Mouse (Mus musculus): ENCODE results near the gene Jph3.

The Jph3 gene

GRCm38 (mm10) chr8:121729754-121730153 lies 331 bp downstream of the Jph3 start:
- no peak for DNase-seq (ENCODE audit: extremely low read depth, insufficient read length, low spot score)

DNA sequence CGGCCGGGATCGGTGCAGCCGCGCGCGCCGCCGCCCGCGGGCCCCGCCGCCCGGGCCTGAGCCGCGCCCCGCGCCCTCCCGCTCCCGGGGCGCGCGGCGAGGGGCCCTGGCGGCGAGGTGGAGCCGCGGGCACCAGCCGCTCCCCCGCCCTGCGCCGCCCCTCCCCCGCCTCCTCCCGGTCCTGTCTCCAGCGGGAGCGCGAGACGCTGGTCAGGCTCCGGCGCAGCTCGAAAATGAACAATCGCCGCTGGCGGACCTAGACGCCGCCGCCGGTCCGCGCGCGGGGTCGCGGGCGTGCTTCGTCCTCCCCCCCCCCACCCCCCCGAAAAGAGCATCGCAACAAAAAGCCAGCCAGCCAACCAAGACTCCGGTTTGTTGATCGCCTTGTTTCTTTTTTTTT lies 747 bp downstream of the Jph3 start:
- DNase-seq (ENCODE audit: extremely low read depth, insufficient read length, low spot score): no peak

DNA sequence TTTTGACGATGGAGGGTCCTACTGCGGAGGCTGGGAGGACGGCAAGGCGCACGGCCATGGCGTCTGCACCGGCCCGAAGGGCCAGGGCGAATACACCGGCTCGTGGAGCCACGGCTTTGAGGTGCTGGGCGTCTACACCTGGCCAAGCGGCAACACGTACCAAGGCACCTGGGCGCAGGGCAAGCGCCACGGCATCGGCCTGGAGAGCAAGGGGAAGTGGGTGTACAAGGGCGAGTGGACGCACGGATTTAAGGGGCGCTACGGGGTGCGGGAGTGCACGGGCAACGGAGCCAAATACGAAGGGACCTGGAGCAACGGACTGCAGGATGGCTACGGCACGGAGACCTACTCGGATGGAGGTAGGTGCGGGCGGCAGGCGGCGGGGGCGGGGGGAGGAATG lies 1.2 kb downstream of the Jph3 start:
- no peak for DNase-seq (ENCODE audit: extremely low read depth, insufficient read length, low spot score)

GRCm38 (mm10) chr8:121731060-121731459 lies 1.6 kb downstream of the Jph3 start:
- DNase-seq (ENCODE audit: extremely low read depth, insufficient read length, low spot score): no peak

- DNase-seq (ENCODE audit: extremely low read depth, insufficient read length, low spot score): no peak
Observed at GRCm38 (mm10) chr8:121731471-121732333, 2.3 kb downstream of the Jph3 start.

GRCm38 (mm10) chr8:121732334-121732665 lies 2.9 kb downstream of the Jph3 start:
- DNase-seq (ENCODE audit: extremely low read depth, insufficient read length, low spot score): no peak

GRCm38 (mm10) chr8:121734262-121734661 lies 4.8 kb downstream of the Jph3 start:
- no peak for DNase-seq (ENCODE audit: extremely low read depth, insufficient read length, low spot score)

DNA sequence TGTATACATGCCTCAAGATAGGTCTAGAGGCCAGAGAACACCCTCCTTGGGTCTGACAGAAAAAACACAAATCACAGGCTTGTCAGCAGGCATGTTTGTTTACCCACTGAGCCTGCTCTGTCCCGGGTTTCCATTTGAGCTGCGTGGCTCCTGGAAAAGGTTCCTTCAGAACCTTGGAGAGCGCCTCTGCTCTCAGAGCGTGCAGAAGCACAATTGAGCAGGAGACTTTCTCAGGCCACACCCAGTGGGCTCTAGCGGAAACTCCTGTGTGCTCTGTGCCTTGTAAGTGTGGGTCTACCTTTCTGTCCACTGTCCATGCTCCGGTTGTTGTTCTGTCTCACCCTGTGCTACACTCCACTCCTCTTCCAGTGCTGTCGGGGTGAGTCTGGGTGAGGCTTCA lies 6.8 kb downstream of the Jph3 start:
- no peak for DNase-seq (ENCODE audit: extremely low read depth, insufficient read length, low spot score)

- no peak for DNase-seq (ENCODE audit: extremely low read depth, insufficient read length, low spot score)
Observed at GRCm38 (mm10) chr8:121740721-121741120, 11.3 kb downstream of the Jph3 start.

- DNase-seq (ENCODE audit: extremely low read depth, insufficient read length, low spot score): no peak
Observed at GRCm38 (mm10) chr8:121749501-121749900, 20.1 kb downstream of the Jph3 start.

DNA sequence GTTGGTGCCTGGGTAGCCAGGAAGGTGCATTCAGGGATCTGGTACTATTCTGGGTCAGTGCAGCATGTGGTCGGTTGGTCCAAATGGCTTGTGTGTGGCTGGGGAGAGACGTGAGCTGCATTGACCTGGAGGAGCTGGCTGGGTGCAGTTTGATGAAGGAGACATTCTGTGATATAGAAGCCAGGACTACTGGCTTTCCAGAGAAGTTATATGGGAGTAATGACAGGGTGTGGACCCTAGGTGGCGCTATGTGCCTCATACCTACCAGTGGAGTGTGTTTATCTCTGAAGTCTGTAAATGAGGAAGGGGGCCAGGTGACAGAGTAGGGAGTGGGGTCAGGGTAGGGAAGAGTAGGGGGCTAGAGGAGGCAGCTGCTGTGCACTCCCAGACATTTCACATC lies 21.1 kb downstream of the Jph3 start:
- DNase-seq (ENCODE audit: extremely low read depth, insufficient read length, low spot score): no peak

GRCm38 (mm10) chr8:121751407-121751806 lies 22.0 kb downstream of the Jph3 start:
- DNase-seq (ENCODE audit: extremely low read depth, insufficient read length, low spot score): peak; percentile 42

- DNase-seq (ENCODE audit: extremely low read depth, insufficient read length, low spot score): no peak
Observed at GRCm38 (mm10) chr8:121758470-121758869, 29.0 kb downstream of the Jph3 start.

GRCm38 (mm10) chr8:121760484-121760883 lies 31.1 kb downstream of the Jph3 start:
- DNase-seq (ENCODE audit: extremely low read depth, insufficient read length, low spot score): no peak

DNA sequence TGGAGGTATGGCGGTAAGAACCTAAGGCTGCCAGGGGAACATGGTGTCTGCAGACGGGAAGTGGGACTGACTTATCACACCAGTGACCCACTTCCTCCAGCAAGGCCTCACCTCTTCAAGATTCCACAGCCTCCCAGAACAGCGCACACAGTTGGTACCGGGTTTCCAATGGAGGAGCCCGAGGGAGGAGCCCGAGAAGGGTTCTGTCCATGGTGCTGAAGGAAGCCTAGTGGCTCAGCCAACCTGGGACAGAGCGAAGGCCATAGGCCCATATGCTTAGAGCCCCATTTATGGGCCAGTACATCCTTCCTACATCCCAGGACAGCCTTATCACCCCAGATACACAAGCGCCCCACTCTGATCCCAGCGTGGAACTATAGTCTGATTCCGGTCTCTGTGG lies 32.1 kb downstream of the Jph3 start:
- no peak for DNase-seq (ENCODE audit: extremely low read depth, insufficient read length, low spot score)

GRCm38 (mm10) chr8:121762999-121763699 lies 33.7 kb downstream of the Jph3 start:
- DNase-seq (ENCODE audit: extremely low read depth, insufficient read length, low spot score): no peak

- DNase-seq (ENCODE audit: extremely low read depth, insufficient read length, low spot score): no peak
Observed at GRCm38 (mm10) chr8:121763700-121764013, 34.2 kb downstream of the Jph3 start.

DNA sequence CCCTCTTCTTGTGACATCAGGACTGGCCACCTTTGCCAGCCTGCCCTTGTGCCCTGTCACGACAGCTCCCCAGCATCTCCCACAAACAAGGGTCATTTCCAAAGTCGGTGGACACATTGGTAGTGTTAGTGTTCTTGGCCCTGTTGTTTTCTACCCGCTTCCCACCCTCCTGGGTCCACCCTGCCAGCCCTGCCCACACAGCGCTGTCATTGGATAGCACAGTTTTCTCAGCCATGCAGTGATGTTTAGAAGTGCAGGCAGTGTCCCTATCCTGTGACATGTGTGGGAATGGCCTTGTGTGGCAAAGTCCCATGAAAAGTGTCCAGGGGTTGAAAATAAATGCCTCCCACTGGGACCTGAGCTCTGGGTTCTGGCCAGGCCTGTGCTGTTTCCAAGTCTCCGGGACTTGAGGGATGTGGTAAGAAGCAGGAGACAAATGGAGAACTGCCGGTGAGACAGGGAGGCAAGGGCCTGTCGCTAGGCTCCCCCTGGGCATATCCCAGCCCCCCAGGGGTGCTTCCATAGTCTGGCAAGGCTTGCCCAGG lies 36.2 kb downstream of the Jph3 start:
- DNase-seq (ENCODE audit: extremely low read depth, insufficient read length, low spot score): no peak

DNA sequence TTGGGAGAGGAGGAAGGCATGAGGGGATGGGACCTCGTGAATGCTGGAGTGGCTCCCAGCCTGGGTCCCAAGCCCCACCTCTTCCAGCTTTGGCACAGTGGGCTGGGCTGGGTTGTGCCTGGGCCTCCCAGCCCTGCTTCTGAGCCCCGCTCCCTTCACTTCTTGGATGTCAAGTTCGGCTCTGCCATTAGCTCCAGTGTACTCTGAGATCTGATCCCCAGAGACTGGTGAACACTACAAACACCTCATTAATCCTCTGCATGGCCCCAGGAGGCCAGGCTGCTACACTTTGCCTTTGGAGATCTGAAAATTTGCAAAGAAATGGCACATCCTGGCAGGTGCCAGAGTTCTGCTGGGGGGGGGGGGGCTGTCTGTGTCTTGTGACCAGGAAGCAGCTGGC lies 39.7 kb downstream of the Jph3 start:
- DNase-seq (ENCODE audit: extremely low read depth, insufficient read length, low spot score): no peak

- DNase-seq (ENCODE audit: extremely low read depth, insufficient read length, low spot score): no peak
Observed at GRCm38 (mm10) chr8:121769621-121770020, 40.2 kb downstream of the Jph3 start.

DNA sequence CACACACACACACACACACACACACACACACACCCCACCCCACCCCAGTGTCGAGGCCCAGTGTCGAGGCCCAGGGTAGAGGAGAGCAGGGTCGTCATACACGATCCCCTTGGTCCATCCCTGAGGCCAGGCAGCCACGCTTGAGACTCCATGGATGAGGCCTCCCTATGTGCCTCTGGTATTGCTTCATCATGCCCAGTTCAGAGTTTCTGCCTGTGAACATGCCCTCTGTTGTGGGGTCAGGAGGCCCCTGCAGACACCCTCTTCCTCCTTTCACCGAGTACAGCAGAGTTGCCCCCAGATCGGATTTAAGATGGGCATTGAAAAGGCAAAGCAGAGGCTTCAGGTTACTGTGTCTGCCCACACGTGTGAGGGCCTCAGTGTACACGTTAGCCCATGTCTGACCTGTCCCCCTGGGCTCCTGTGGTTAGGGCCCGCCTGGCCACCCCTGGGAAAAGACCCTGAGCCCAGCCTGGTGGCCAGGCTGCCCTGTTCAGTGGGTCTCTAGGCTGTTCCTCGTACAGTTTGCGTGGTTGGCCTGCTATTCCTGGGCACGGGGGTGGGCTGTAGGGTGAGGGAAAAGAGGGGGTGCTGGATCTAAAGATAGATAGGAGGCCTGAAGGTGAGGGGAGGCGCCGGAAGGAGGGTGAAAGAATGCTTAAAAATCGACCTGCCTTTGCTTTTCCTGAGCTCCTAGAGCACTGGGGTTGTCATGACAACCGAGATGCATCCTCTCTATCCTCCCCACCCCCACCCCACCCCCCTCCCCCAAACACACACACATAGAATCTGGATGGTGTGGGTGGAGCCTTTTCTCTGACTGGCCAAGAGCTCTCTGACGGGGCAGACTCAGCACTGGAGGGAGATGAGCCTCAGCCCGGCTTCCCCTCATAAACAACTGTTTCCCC lies 41.7 kb downstream of the Jph3 start:
- DNase-seq (ENCODE audit: extremely low read depth, insufficient read length, low spot score): no peak
